In the genomic region with DNA sequence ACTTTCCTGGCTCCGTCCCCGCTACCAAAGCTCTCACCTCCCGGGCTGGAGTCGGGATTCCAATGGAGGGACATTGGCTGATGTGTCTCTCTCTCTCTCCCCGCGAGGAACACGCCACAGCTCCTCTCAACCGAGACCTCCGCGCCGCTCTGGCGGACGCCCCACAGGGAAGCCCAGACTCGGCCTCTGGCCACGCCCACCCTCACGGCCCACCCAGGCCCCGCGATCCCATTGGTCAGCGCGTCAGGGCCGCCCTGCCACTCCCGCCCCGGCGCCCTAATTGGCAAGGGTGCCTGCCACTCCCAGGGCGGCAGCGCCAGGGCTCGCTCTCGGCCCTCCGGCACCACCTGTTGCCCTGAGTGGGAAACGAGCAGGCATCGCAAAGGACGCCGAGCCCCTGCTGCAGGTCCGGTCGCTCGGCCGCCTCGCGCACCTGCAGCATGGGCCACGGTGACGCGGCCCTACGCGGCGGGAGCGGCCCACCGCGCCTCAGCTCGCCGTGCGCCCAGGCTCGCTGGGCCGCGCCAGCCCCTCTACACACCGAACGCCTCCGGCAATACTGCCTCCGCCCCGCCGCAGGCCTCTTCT, we compare ENCODE assay signal across 8 mouse cellular contexts. TPM values are rescaled to one million over a fixed set of nuclear protein-coding genes. Genes with fewer than 3 reads are reported as not detected.
A peak's percentile ranks its signal among the peaks of the same experiment; 100 is the strongest.
DNase-seq lines count a peak whose midpoint lies in the region; ATAC-seq lines count a peak whose summit lies in the region.

No protein-coding gene starts in this region.

- H3K36me3 ChIP-seq in intestine, embryonic 14.5 days (ENCODE audit: control insufficient read depth, insufficient read depth, low read length), result no peaks in the 10 kb centered on the region

- 0% methylated on average over 59 of the region's 60 CpGs for WGBS in intestine, embryonic 14.5 days

- no peaks in the 10 kb centered on the region for H3K9me3 ChIP-seq in intestine, embryonic 14.5 days (ENCODE audit: control insufficient read depth, low read length)

- peak overlapping the region; percentile 81 for H3K9ac ChIP-seq in intestine, embryonic 14.5 days (ENCODE audit: low read length)

- H3K27ac ChIP-seq in intestine, embryonic 14.5 days (ENCODE audit: low read depth), result peak overlapping the region; percentile 91

- intact Hi-C loops in gastrocnemius, postnatal 14 days (cut with DNase I; ENCODE audit: low total_unique reads), result loop anchor here (1.0 kb wide), 1 partner anchor 372 kb away; no protein-coding TSS in a partner anchor
- intact Hi-C loops in left cerebral cortex, postnatal 14 days (cut with DNase I), result loop anchor here (1.0 to 5.0 kb wide), 3 partner anchors 81 to 372 kb away; no protein-coding TSS in a partner anchor

- H3K4me2 ChIP-seq in intestine, embryonic 14.5 days (ENCODE audit: low read length), result peak overlapping the region; percentile 74

- peak; percentile 98 for ATAC-seq in intestine, embryonic 14.5 days (replicated peaks; ENCODE audit: low FRiP score, low TSS enrichment, low read depth)

- peak; percentile 94 for DNase-seq in adipocyte (ENCODE audit: low spot score)
- DNase-seq in embryo, embryonic 10 days (ENCODE audit: low spot score), result peak; percentile 97
- peak; percentile 99 for DNase-seq in gastrocnemius, postnatal 14 days
- peak; percentile 98 for DNase-seq in intestine, embryonic 14.5 days (ENCODE audit: low spot score)
- DNase-seq in left cerebral cortex, postnatal 14 days (ENCODE audit: low spot score in 2 of 2), result peak; percentile 98
- peak; percentile 98 for DNase-seq in mesoderm, embryonic 11.5 days (ENCODE audit: low read depth, low spot score)
- peak; percentile 97 for DNase-seq in right cerebral cortex, postnatal 36 days (ENCODE audit: low spot score in 2 of 2)
- DNase-seq in yolk sac, embryonic 10.5 days (ENCODE audit: low spot score), result peak; percentile 97

- H3K27me3 ChIP-seq in intestine, embryonic 14.5 days (replicated peaks; ENCODE audit: control insufficient read depth, insufficient read depth, low read length), result no peaks in the 10 kb centered on the region

- 0 out of 2 replicates have a peak, but pooled peaks cover 4% of the 10 kb centered on the region for H3K4me1 ChIP-seq in intestine, embryonic 14.5 days (replicated peaks; ENCODE audit: control insufficient read depth, insufficient read depth, low read length)

- peak overlapping the region; percentile 74 for H3K4me3 ChIP-seq in intestine, embryonic 14.5 days (ENCODE audit: low read depth, low read length)

RNA-seq across cellular contexts. Expression of a gene that starts 0.5 kb away (rescaled TPM):
- 10 to 100 TPM; 18.3 to 21.2 TPM for total RNA-seq in gastrocnemius, postnatal 14 days (2021)
- polyA plus RNA-seq in intestine, embryonic 14.5 days (2014; fragmentation: Nextera tagmentation; extraction: Ambion mirVana), result 53.6 and 57.7 TPM in 2 replicates
- 10 to 100 TPM; 51.7 to 57.5 TPM for total RNA-seq in left cerebral cortex, postnatal 14 days (2021)

Comparison
In these comparisons a context has a peak if more than half of its experiments do, and no peak if none do; other contexts are left out.
1. Peak in every context shown above with its lines: DNase-seq, ATAC-seq, H3K4me3 ChIP-seq and H3K27ac ChIP-seq.